Mouse (Mus musculus): ENCODE data around the gene A630089N07Rik.

- TF ChIP-seq GATA1 (IDR thresholded peaks at IDR 0.05; ENCODE audit: low read length) (no peak), TAL1 (IDR thresholded peaks at IDR 0.05; ENCODE audit: low read length) (no peak)
These were observed 119.9 kb downstream of the A630089N07Rik start, which contains the start of the genes C2cd2 and Zbtb21 for GRCm38 (mm10) chr16:97962151-97962948.
